In genomic region chr2:31961791-31962222, GRCm38 (mm10) we compare ENCODE assay signal across 9 mouse cellular contexts. TPM values are rescaled to one million over a fixed set of nuclear protein-coding genes. Genes with fewer than 3 reads are reported as not detected.
DNase-seq lines count a peak whose midpoint lies in the region; ATAC-seq lines count a peak whose summit lies in the region.
"Had no signal": no experiment of that assay in that cellular context is flagged by ENCODE, and none has a peak within 500 bp of the region (broad histone marks: within the 10 kb centered on the region; RNA-seq: fewer than 3 reads in every experiment).

No protein-coding gene starts in this region.

- H3K36me3 ChIP-seq in forebrain, embryonic 11.5 days (ENCODE audit: control insufficient read depth, insufficient read depth, low read length): no peaks in the 10 kb centered on the region
- H3K36me3 ChIP-seq in midbrain, embryonic 14.5 days (ENCODE audit: control insufficient read depth, insufficient read depth, low read length): no peaks in the 10 kb centered on the region
- no peaks in the 10 kb centered on the region for H3K36me3 ChIP-seq in liver, embryonic 12.5 days
- H3K36me3 ChIP-seq: heart, embryonic 15.5 days had no signal

- H3K4me2 ChIP-seq in forebrain, embryonic 11.5 days (ENCODE audit: low read depth, low read length, severe bottlenecking): 0 out of 2 replicates have a peak overlapping the region, but pooled peaks have one; percentile 11
- no peak overlapping the region for H3K4me2 ChIP-seq in midbrain, embryonic 14.5 days (ENCODE audit: low read length)
- no peak overlapping the region for H3K4me2 ChIP-seq in liver, embryonic 12.5 days
- H3K4me2 ChIP-seq: heart, embryonic 15.5 days had no signal

- peak overlapping the region; percentile 57 for H3K27ac ChIP-seq in forebrain, embryonic 11.5 days (ENCODE audit: low read depth, low read length)
- peak overlapping the region; percentile 75 for H3K27ac ChIP-seq in midbrain, embryonic 14.5 days (replicated peaks; ENCODE audit: low read depth, low read length)
- H3K27ac ChIP-seq in liver, embryonic 12.5 days: no peak overlapping the region
- H3K27ac ChIP-seq: heart, embryonic 15.5 days had no signal

- H3K27me3 ChIP-seq in forebrain, embryonic 11.5 days (ENCODE audit: control insufficient read depth, insufficient read depth, low read length): no peaks in the 10 kb centered on the region
- no peaks in the 10 kb centered on the region for H3K27me3 ChIP-seq in midbrain, embryonic 14.5 days (ENCODE audit: control insufficient read depth, insufficient read depth, low read length)
- H3K27me3 ChIP-seq in liver, embryonic 12.5 days (replicated peaks): peaks cover 5% of the 10 kb centered on the region; the same call in 1 of the 2 replicates
- H3K27me3 ChIP-seq: heart, embryonic 15.5 days had no signal

- ATAC-seq in forebrain, embryonic 11.5 days (replicated peaks; ENCODE audit: low FRiP score): 0 out of 2 replicates have a peak, but pooled peaks have one; percentile 24
- no peak for ATAC-seq in midbrain, embryonic 14.5 days (ENCODE audit: low FRiP score, low TSS enrichment)
- no peak for ATAC-seq in CD4-positive, CD25-positive, alpha-beta regulatory T cell, adult 4 months
- ATAC-seq in liver, embryonic 12.5 days: no peak; the same call in 1 of the 2 replicates

- DNase-seq in heart, adult 11 months: peak; percentile 82
- no peak for DNase-seq in heart, postnatal 14 days
- no peak for DNase-seq in forebrain, embryonic 11.5 days (ENCODE audit: low spot score)
- DNase-seq in kidney, adult 11 months: peak; percentile 76
- DNase-seq in midbrain, embryonic 14.5 days: no peak
- no peak for DNase-seq in urinary bladder, postnatal 36 days (ENCODE audit: low spot score in 2 of 2)

- peak overlapping the region; percentile 27; the same call in 1 of the 2 replicates for H3K9ac ChIP-seq in forebrain, embryonic 11.5 days (ENCODE audit: low read length)
- H3K9ac ChIP-seq in midbrain, embryonic 14.5 days (replicated peaks; ENCODE audit: low read length): no peak overlapping the region
- no peak overlapping the region for H3K9ac ChIP-seq in liver, embryonic 12.5 days
- H3K9ac ChIP-seq: heart, embryonic 15.5 days had no signal

- H3K9me3 ChIP-seq in forebrain, embryonic 11.5 days (ENCODE audit: control insufficient read depth, low read length): no peaks in the 10 kb centered on the region
- no peaks in the 10 kb centered on the region for H3K9me3 ChIP-seq in midbrain, embryonic 14.5 days (ENCODE audit: control insufficient read depth, low read length)
- H3K9me3 ChIP-seq in liver, embryonic 12.5 days (replicated peaks): no peaks in the 10 kb centered on the region
- H3K9me3 ChIP-seq: heart, embryonic 15.5 days had no signal

- no peak overlapping the region for H3K4me3 ChIP-seq in forebrain, embryonic 11.5 days (ENCODE audit: low read depth, low read length)
- H3K4me3 ChIP-seq in midbrain, embryonic 14.5 days (replicated peaks; ENCODE audit: low read depth, low read length): no peak overlapping the region
- no peak overlapping the region for H3K4me3 ChIP-seq in liver, embryonic 12.5 days
- H3K4me3 ChIP-seq: heart, embryonic 15.5 days had no signal

- intact Hi-C loops in heart, postnatal 14 days (cut with DNase I): no loop called here

- H3K4me1 ChIP-seq in forebrain, embryonic 11.5 days (replicated peaks; ENCODE audit: control insufficient read depth, insufficient read depth, low read length): peaks cover 1% of the 10 kb centered on the region; the same call in 1 of the 2 replicates
- no peaks in the 10 kb centered on the region for H3K4me1 ChIP-seq in midbrain, embryonic 14.5 days (ENCODE audit: control insufficient read depth, insufficient read depth, low read length)
- H3K4me1 ChIP-seq in liver, embryonic 12.5 days: peaks cover 12% of the 10 kb centered on the region; the same call in 1 of the 2 replicates

- 55% methylated on average over 4 of the region's 4 CpGs for WGBS in forebrain, embryonic 11.5 days
- WGBS in midbrain, embryonic 14.5 days: 70% methylated on average over 4 of the region's 4 CpGs
- WGBS in liver, embryonic 12.5 days (ENCODE audit: insufficient replicate concordance): 66% methylated on average over 4 of the region's 4 CpGs

RNA-seq across cellular contexts. Expression of gene Aif1l, which starts 11.9 kb away (rescaled TPM):
- 1 to 10 TPM; 3.8 to 5.3 TPM for total RNA-seq in heart, postnatal 14 days (2021)
- 78.3 and 79.6 TPM in 2 replicates for polyA plus RNA-seq in forebrain, embryonic 11.5 days (2014; fragmentation: Nextera tagmentation; extraction: Ambion mirVana)
- polyA plus RNA-seq in midbrain, embryonic 14.5 days (2014; fragmentation: Nextera tagmentation; extraction: Ambion mirVana): 24.2 and 34.7 TPM in 2 replicates
- polyA plus RNA-seq in CD4-positive, CD25-positive, alpha-beta regulatory T cell, adult 4 months (2017; shearing (Covaris generic)): under 1 TPM in 1 of 2 experiments, not detected in 1; 0.56 TPM
- 5.1 and 5.2 TPM in 2 replicates for polyA plus RNA-seq in liver, embryonic 12.5 days (2016; fragmentation: Nextera tagmentation; extraction: Ambion mirVana)

RNA-seq across cellular contexts. Expression of gene Nup214, which starts 12.4 kb away (rescaled TPM):
- total RNA-seq in heart, postnatal 14 days (2021): 10 to 100 TPM; 37.0 to 38.1 TPM
- 76.0 and 81.8 TPM in 2 replicates for polyA plus RNA-seq in forebrain, embryonic 11.5 days (2014; fragmentation: Nextera tagmentation; extraction: Ambion mirVana)
- polyA plus RNA-seq in midbrain, embryonic 14.5 days (2014; fragmentation: Nextera tagmentation; extraction: Ambion mirVana): 48.2 and 59.9 TPM in 2 replicates
- 100 to 1,000 TPM in 1 of 2 experiments, 10 to 100 TPM in 1; 87.6 to 102 TPM for polyA plus RNA-seq in CD4-positive, CD25-positive, alpha-beta regulatory T cell, adult 4 months (2017; shearing (Covaris generic))
- polyA plus RNA-seq in liver, embryonic 12.5 days (2016; fragmentation: Nextera tagmentation; extraction: Ambion mirVana): 67.8 and 70.7 TPM in 2 replicates

Comparison
In these comparisons a context has a peak if more than half of its experiments do, and no peak if none do; other contexts are left out.
1. DNase-seq: peak in heart, adult 11 months (single experiment) and kidney, adult 11 months (single experiment); none in heart, postnatal 14 days (0 of 2), forebrain, embryonic 11.5 days (single experiment), midbrain, embryonic 14.5 days (single experiment) and urinary bladder, postnatal 36 days (0 of 2).